Mouse (Mus musculus): ENCODE results near the gene Ttc17.

DNA sequence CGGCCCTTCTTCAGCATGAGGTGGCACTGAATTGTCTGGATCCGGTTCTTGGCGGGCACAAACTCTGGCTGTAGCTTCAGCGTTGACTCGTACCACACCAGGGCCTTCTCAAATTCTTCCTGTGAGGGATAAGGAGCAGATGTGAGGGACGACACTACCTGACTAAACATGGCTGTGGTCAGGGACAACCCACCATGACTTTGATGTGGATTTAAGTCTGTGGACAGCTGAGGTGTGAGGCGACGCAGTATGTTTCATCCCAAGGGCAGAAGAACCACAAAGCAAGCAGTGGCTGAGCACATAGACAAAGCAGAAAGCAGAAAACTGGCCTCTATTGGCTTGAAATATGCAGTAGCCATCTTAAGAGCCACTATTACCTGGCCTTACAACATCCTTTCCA lies 104.7 kb downstream of the Ttc17 start:
- TF ChIP-seq CTCF (conservative IDR thresholded peaks at IDR 0.05; ENCODE audit: insufficient read depth, insufficient read length, low read depth, low read length) (no peak), POLR2A (IDR thresholded peaks at IDR 0.05; ENCODE audit: low read depth, low read length) (no peak)

Data from kidney, adult 2 months (tissue).